Mouse (Mus musculus) forebrain, postnatal 0 days (tissue): ENCODE data around the gene Cdx2. TPM values are rescaled to one million over a fixed set of nuclear protein-coding genes. Genes with fewer than 3 reads are reported as not detected.

Source experiments
- ATAC-seq: fragments of 200-750 bp; cut with Nextera tagmentation; 2 replicates; pipeline ENCODE4 v1.8.0; 2017; ENCODE audit warnings: mild to moderate bottlenecking, moderate library complexity
- DNase-seq: peaks from one replicate; pipeline ENCODE4 v3.0.0-alpha.2; 2015
- H3K27ac ChIP-seq: fragments of 300-500 bp; sonication (generic); 2 replicates; pipeline ENCODE4 v1.5.1; 2014; ENCODE audit warnings: low read depth, mild to moderate bottlenecking, antibody characterized with exemption, low read length, moderate library complexity, mixed read lengths
- H3K27me3 ChIP-seq: fragments of 300-500 bp; sonication (generic); 2 replicates; pipeline ENCODE4 v1.6.1; 2014; ENCODE audit warnings: mild to moderate bottlenecking, low read length, mixed read lengths; ENCODE audit not compliant: insufficient read depth
- H3K36me3 ChIP-seq: fragments of 300-500 bp; sonication (generic); 2 replicates; pipeline ENCODE4 v1.6.1; 2014; ENCODE audit warnings: mild to moderate bottlenecking, moderate library complexity; ENCODE audit not compliant: insufficient read depth
- H3K4me1 ChIP-seq: fragments of 300-500 bp; sonication (generic); 2 replicates; pipeline ENCODE4 v1.6.1; 2014; ENCODE audit warnings: antibody characterized with exemption; ENCODE audit not compliant: insufficient read depth
- H3K4me2 ChIP-seq: fragments of 300-500 bp; sonication (generic); 2 replicates; pipeline ENCODE4 v1.6.1; 2014; ENCODE audit warnings: low read depth, mild to moderate bottlenecking, moderate library complexity
- H3K4me3 ChIP-seq: fragments of 300-500 bp; sonication (generic); 2 replicates; pipeline ENCODE4 v1.5.1; 2014; ENCODE audit warnings: low read depth, low read length, mixed read lengths
- H3K9ac ChIP-seq: fragments of 300-500 bp; sonication (generic); 2 replicates; pipeline ENCODE4 v1.6.1; 2014; ENCODE audit warnings: mild to moderate bottlenecking
- H3K9me3 ChIP-seq: fragments of 300-500 bp; sonication (generic); 2 replicates; pipeline ENCODE4 v1.6.1; 2016; ENCODE audit warnings: low read length
- CTCF ChIP-seq: sonication (generic); IDR thresholded peaks from 2 replicates; pipeline ENCODE4 v1.5.1; 2016; ENCODE audit warnings: antibody characterized with exemption, control low read depth, low read depth
- WGBS: fragments of 180-500 bp; shearing (Covaris S2); extraction: QIAGEN DNeasy Blood & Tissue Kit; methylation state at CpG from one replicate; pipeline ENCODE4 v1.1.7; 2014; 5-methylcytosine and 5-hydroxymethylcytosine counted together
- polyA plus RNA-seq: library from polyadenylated mRNA; unstranded; fragments of >200 nt; fragmentation: Nextera tagmentation; extraction: Ambion mirVana; gene quantifications from 2 replicates; pipeline ENCODE4 v1.2.1, GENCODE M21; 2015
- total RNA-seq: library from RNA; depleted of rRNA; stranded (reverse); fragments of >200 nt; gene quantifications from 2 replicates; pipeline ENCODE4 v1.2.3, GENCODE M21; 2014

Cdx2 gene
- total and polyA plus RNA-seq, 2 experiments from 2014 or later, result not detected

DNA sequence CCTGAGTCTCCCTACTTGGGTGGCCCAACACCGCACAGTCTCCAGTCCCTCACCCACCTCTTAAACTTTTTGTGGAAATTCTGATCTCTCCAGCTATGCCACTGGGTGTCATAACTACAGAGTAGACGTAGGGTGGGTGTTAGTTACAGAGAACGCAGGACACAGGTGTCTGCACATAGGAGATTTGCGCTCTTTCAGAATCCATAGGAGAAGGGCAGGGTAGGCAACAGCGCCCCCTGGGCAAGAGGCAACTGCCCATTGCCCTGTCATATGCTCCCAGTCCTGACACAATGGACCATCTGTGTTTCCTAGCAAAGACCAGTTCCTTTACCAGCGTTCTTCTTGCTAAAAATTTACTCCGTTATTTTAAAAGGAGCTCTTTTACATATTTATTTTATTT is 10.9 kb upstream of the Cdx2 start:
- Histone ChIP-seq H3K27me3 (peaks cover 80% of the 10 kb centered on the region), H3K4me3 (no peak overlapping the region), H3K9me3 (no peaks in the 10 kb centered on the region), H3K4me2 (no peak overlapping the region), H3K27ac (no peak overlapping the region), H3K36me3 (no peaks in the 10 kb centered on the region), H3K9ac (no peak overlapping the region), H3K4me1 (no peaks in the 10 kb centered on the region)
- WGBS, result 23% methylated on average over 7 of the region's 7 CpGs
- TF ChIP-seq CTCF, result 0 out of 2 replicates have a peak, but pooled peaks have one; percentile 13
- no peak for DNase-seq
- no peak for ATAC-seq

GRCm38 (mm10) chr5:147317321-147317720 is 10.3 kb upstream of the Cdx2 start:
- 3% methylated on average over 7 of the region's 7 CpGs for WGBS
- no peaks in the 10 kb centered on the region for H3K36me3 ChIP-seq
- ATAC-seq, result no peak

DNA sequence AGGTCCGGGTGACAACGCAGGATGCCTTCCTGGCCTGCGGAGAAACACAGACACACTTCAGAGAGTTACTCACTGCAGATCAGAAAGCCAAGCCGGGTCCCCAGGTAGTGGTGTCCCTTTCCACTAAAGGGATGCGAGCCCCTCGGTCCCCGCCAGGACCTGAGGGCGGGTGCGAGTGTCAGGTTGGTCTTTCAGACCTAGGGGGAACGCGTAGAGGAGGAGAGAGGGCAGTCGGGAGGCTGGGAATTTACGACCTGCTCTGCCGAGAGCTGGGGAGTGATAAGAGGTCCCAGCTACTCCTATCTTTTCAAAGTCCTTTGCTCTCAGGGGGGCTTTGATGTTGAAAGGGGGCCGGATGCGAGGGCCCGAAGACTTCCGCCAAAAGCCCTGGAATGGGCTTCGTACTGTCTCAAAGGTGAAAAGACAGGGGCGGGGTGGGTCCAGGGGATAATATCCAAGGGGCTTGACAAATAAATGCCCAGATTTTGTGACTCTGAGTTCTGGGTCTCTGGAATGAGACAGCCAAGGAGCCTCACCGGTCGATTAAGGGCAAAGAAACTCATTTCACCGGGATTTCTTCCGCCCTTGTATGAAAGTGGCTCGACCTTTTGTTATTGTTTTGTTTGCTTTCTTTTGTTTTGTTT is 8.5 kb upstream of the Cdx2 start:
- H3K4me3 ChIP-seq, result 0 out of 2 replicates have a peak overlapping the region, but pooled peaks have one; percentile 5
- no peak overlapping the region for H3K4me2 ChIP-seq
- H3K27me3 ChIP-seq, result peaks cover 85% of the 10 kb centered on the region
- no peak for TF ChIP-seq CTCF
- H3K9ac ChIP-seq, result no peak overlapping the region
- WGBS, result under 1% methylated on average over 25 of the region's 25 CpGs
- H3K27ac ChIP-seq, result no peak overlapping the region
- DNase-seq, result no peak
- no peak for ATAC-seq
- no peaks in the 10 kb centered on the region for H3K9me3 ChIP-seq
- no peaks in the 10 kb centered on the region for H3K4me1 ChIP-seq
- no peaks in the 10 kb centered on the region for H3K36me3 ChIP-seq

More at GRCm38 (mm10) chr5:147317321-147317720, 10.3 kb upstream of the Cdx2 start:
- Histone ChIP-seq H3K4me1 (no peaks in the 10 kb centered on the region), H3K4me3 (no peak overlapping the region), H3K27me3 (peaks cover 80% of the 10 kb centered on the region), H3K27ac (no peak overlapping the region), H3K9ac (no peak overlapping the region), H3K4me2 (no peak overlapping the region), H3K9me3 (no peaks in the 10 kb centered on the region)
- DNase-seq, result no peak
- no peak for TF ChIP-seq CTCF

DNA sequence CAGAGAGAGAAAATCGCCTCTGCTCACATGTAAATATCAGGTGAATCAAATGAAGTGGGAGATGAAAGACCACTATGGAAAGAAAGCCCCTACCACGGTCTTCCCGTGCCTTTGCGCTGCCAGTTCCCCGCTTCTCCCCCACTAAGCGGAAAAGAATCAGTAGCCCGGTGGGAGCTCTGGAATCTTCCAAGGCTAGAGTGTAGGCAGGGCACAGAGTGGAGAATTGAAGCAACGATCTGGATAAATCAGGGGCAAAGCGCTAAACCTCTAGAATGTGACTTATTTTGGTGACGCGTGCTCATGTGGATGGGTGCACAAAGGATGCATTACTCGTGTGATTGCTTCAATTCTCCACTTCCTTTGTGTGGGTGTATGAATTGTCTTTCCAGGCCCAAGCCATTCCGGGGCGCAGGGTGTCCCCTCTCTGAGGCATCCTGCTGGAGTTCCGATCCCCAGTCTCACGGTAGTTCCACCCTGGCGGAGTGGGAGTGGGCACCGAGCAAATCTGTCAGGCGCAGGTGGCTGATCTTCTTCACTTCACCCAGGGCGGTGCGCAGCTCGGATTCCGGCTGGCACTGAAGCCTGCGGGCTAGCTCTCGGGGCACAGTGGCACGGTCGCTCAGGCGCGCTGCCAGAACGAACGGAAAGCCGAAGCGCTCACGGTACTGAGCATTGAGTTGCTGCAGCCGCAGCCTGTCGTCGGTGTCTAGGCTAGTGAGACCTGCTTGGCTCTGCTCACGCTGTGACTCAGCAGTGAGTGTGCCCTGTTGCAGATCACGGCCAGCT is 7.8 kb upstream of the Cdx2 start:
- Histone ChIP-seq H3K4me2 (no peak overlapping the region), H3K4me1 (no peaks in the 10 kb centered on the region)
- DNase-seq, result no peak

DNA sequence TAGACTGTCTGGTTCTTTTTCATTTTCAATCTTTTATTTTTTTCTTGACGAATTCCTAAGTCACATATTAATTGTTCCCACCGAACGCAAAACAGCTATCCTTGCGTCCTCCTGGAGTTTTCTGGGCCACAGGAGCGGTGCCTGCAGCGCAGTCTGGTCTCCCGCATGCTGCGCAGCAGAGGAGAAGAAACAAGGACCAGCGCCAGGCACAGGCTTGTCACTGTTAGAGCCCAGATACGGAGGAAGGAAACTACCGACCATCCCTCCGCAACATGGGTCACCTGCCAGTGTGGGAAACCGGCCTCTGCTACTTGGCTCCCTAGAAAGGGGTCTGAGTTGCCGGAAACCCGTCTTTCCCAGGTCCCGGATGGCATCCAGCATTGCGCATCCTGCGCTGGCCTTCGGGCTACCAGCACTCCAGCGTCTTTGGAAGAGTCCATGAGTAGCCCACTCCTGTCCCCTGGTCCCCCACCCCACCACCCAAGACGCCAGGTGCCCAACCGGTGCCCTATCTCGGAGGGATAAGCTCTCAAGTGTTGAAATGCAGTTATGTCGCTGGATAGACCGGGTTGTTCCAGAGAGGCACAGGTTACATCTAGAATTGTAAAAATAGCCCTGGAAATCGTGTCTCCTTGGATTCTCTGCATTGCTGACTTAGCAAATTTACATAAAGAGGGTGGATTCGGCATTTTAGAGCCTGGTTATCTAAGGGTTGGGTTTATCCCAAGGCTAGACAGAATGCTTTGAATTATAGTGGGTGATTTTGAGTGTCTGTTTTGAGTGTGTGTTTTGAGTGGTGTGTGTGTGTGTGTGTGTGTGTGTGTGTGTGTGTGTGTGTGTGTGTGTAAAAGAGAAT is 6.0 kb upstream of the Cdx2 start:
- H3K4me1 ChIP-seq, result no peaks in the 10 kb centered on the region
- no peak overlapping the region for H3K4me2 ChIP-seq
- H3K9me3 ChIP-seq, result no peaks in the 10 kb centered on the region
- no peak for DNase-seq
- no peak overlapping the region for H3K4me3 ChIP-seq
- no peak for TF ChIP-seq CTCF
- ATAC-seq, result no peak
- H3K27me3 ChIP-seq, result peaks cover 99% of the 10 kb centered on the region
- H3K27ac ChIP-seq, result no peak overlapping the region
- H3K36me3 ChIP-seq, result no peaks in the 10 kb centered on the region
- no peak overlapping the region for H3K9ac ChIP-seq
- WGBS, result 3% methylated on average over 27 of the region's 27 CpGs

More for the DNA sequence above, 7.8 kb upstream of the Cdx2 start:
- Histone ChIP-seq H3K27me3 (peaks cover 92% of the 10 kb centered on the region), H3K9ac (no peak overlapping the region), H3K4me3 (0 out of 2 replicates have a peak overlapping the region, but pooled peaks have one; percentile 5), H3K9me3 (no peaks in the 10 kb centered on the region), H3K27ac (no peak overlapping the region), H3K36me3 (no peaks in the 10 kb centered on the region)
- ATAC-seq, result no peak
- no peak for TF ChIP-seq CTCF
- WGBS, result under 1% methylated on average over 39 of the region's 39 CpGs

GRCm38 (mm10) chr5:147309786-147310185 is 2.7 kb upstream of the Cdx2 start:
- no peak overlapping the region for H3K4me2 ChIP-seq

More at GRCm38 (mm10) chr5:147309786-147310185, 2.7 kb upstream of the Cdx2 start:
- Histone ChIP-seq H3K27ac (no peak overlapping the region), H3K4me1 (no peaks in the 10 kb centered on the region), H3K9ac (no peak overlapping the region), H3K36me3 (no peaks in the 10 kb centered on the region), H3K27me3 (peaks cover 97% of the 10 kb centered on the region), H3K4me3 (no peak overlapping the region), H3K9me3 (no peaks in the 10 kb centered on the region)
- ATAC-seq (no peak), DNase-seq (no peak)
- TF ChIP-seq CTCF, result no peak
- WGBS, result 0% methylated on average over 2 of the region's 2 CpGs
